Mouse (Mus musculus) bone marrow, adult 2 months (tissue): ENCODE measurements around the gene Cib1. TPM values are rescaled to one million over a fixed set of nuclear protein-coding genes. Genes with fewer than 3 reads are reported as not detected.

Experiments
- H3K27ac ChIP-seq: fragments of 200-500 bp; 2 replicates; pipeline ENCODE4 v1.5.1; 2012; ENCODE audit warnings: low read depth, mild to moderate bottlenecking, control low read depth, inconsistent platforms, low read length; ENCODE audit not compliant: control insufficient read depth, poor library complexity, insufficient read depth
- H3K4me1 ChIP-seq: fragments of 200-500 bp; 2 replicates; pipeline ENCODE4 v1.6.1; 2011; ENCODE audit warnings: low read length; ENCODE audit not compliant: control insufficient read depth, insufficient read depth
- H3K4me3 ChIP-seq: fragments of 200-500 bp; replicated peaks from 2 replicates; pipeline ENCODE3; 2011; ENCODE audit warnings: mild to moderate bottlenecking, low read depth, low read length, control low read depth; ENCODE audit not compliant: control insufficient read depth
- CTCF ChIP-seq: fragments of 200-500 bp; IDR thresholded peaks from 2 replicates; pipeline ENCODE4 v1.5.1; 2011; ENCODE audit warnings: low read length, control low read depth; ENCODE audit not compliant: control insufficient read depth, insufficient read depth
- POLR2A ChIP-seq: fragments of 200-500 bp; IDR thresholded peaks from 2 replicates; pipeline ENCODE4 v1.6.1; 2011; ENCODE audit warnings: low read depth, mild to moderate bottlenecking, control low read depth, low read length, borderline replicate concordance; ENCODE audit not compliant: control insufficient read depth
- WGBS: fragments of 180-500 bp; shearing (Covaris S2); methylation state at CpG from one replicate; pipeline ENCODE4 v1.1.7; 2018; 5-methylcytosine and 5-hydroxymethylcytosine counted together
- polyA plus RNA-seq: library from polyadenylated mRNA; stranded (reverse); fragments of >200 nt; gene quantifications from 2 replicates; pipeline ENCODE4 v1.2.4, GENCODE M21; 2011; ENCODE audit warnings: low replicate concordance; ENCODE audit not compliant: missing spikeins, insufficient read depth, insufficient read length

The Cib1 gene
- polyA plus RNA-seq, 1 experiment: 82.5 TPM

DNA sequence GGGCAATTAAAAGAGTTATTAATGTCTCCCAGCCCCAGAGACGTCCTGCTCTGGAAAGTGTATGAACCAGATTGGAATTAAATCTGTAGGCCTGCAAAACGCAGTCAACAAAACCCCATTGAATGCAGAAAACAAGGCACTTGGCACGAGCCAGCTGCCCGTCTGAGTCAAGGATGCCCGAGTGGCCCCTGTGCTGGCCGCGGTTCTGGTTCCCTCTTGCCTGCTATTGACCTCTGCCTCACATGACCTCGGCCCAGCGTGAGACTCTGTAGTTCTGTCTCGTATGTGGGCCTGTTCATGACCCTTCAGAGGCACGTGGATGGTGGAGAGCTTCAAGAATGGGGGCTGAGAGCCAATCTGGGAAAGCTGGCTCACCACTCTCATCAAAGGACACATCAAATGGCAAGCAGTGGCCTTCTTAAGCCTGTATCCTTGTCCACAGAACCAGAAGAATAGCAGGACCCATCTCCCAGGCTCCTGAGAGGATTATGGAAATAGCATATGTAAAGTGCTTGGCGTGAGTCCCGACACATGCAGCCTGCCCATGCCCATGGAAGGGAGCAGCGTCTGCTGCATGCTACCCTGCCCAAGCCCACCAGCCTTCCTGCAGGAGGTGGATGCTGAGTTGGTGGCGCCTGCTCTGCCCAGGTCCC, 30.6 kb downstream of the Cib1 start:
- TF ChIP-seq POLR2A (no peak), CTCF (no peak)
- H3K27ac ChIP-seq: no peak overlapping the region; the same call in 1 of the 2 replicates
- WGBS: 91% methylated on average over 15 of the region's 15 CpGs
- no peak overlapping the region for H3K4me3 ChIP-seq
- H3K4me1 ChIP-seq: peaks cover 41% of the 10 kb centered on the region

DNA sequence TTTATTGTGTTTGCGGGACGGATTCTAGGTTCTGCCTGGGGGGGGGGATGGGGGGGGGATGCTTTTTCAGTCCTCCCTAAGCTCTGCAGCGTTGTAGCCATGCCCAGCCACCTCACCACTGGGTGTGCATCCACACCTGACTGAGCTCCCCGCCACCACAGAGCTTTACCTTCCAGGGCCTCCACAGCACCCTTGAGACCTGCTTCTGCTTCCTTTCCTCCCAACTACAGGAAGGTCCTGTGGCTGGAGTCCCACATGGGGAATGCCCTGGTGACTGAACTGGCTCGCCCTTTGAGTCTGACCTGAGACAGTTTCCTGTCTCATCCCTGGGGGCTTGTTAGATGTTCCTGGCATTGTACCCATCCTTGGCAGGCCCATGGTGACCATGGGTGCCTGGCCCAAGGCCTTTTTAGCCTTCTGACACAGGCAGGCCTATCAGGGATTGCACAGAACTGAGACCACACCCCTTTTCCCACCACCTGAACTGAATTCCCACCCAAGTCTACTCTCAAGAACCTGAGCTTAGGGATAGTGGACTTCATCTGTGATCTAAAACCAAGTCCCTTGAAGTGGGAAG, 31.6 kb downstream of the Cib1 start:
- H3K27ac ChIP-seq: peak overlapping the region; percentile 49
- TF ChIP-seq CTCF: no peak
- 0 out of 2 replicates have a peak, but pooled peaks have one; percentile 5 for TF ChIP-seq POLR2A
- 61% methylated on average over 5 of the region's 5 CpGs for WGBS
- H3K4me1 ChIP-seq: peaks cover 36% of the 10 kb centered on the region
- peak overlapping the region; percentile 22 for H3K4me3 ChIP-seq

DNA sequence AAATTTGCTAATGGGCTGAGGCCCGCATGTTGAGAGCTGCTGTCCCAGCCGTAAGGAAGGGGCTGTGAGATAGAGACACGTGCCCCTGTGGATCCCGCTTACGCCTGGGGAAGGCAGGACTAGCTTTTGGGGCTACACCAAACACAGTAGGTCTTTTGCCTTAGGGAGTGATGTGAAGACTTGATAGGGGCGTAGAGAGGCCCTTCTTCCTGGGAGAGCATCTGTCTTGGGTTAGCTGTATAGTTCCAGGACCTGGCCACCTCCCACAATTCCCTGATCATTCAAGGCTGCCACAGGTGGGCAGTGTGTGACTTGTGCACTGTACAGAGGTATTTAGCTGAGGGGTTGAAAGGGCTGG, 32.0 kb downstream of the Cib1 start:
- no peak overlapping the region; the same call in 1 of the 2 replicates for H3K27ac ChIP-seq
- WGBS: 82% methylated on average over 6 of the region's 6 CpGs
- peaks cover 33% of the 10 kb centered on the region for H3K4me1 ChIP-seq
- peak overlapping the region; percentile 98 for H3K4me3 ChIP-seq
- TF ChIP-seq POLR2A (no peak), CTCF (no peak)

DNA sequence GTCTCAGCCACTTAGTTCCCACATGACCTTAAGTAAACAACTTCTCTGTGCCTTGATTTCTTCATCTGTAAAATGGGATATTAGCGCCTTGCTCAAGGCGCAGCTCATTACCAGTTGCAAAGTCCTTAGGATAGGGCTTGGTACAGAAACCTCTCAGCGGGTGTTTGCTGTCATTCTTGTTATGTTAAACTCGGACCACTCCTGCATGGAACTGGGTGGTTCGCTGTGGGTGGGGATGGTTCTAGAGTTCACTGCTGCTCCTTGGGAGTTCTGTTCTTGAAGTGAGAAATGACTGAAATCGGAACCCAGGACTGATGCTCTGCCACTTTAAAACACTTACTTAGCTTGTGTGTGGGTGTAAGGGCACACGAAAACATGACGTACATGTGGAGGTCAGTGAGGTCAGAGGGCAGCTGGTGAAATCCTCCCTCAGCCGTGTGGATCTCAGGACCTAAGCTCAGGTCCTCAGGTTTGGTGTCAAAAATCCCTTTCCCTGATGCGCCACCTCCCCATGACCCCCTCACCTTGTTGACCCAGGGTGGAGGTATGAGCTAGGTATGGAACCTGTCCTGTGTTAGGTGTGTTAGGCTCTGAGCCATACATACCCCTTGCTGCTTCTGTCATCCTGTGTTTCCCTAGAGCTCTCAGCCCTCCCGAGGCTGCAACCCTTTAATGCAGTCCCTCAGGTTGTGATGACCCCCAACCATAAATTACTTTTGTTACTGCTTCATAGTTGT, 32.6 kb downstream of the Cib1 start:
- Histone ChIP-seq H3K4me3 (peak overlapping the region; percentile 98), H3K27ac (peak overlapping the region; percentile 0; the same call in 1 of the 2 replicates), H3K4me1 (peaks cover 33% of the 10 kb centered on the region)
- WGBS: 76% methylated on average over 11 of the region's 11 CpGs
- TF ChIP-seq CTCF (no peak), POLR2A (no peak)

DNA sequence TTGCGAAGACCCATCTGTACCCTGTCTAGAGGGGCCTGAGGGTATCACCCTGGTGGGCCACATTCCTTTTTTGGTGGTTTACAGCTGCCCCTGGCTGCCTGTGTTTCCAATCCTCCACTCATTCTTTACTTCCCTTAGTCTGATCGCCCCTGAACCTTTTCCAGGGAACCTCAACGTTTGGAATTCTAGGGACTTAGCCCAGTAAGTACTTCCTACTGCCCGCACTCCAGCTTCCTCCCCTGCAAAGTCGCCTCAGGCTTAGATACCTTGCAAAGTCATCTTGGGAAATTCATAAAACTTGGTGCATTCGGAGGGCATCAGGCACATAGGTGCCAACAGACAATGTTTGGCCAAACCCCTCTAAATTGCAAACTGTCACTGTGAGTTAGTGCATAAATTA, 33.3 kb downstream of the Cib1 start:
- Histone ChIP-seq H3K4me1 (peaks cover 34% of the 10 kb centered on the region), H3K4me3 (peak overlapping the region; percentile 98), H3K27ac (peak overlapping the region; percentile 99)
- TF ChIP-seq CTCF (no peak), POLR2A (no peak)
- 10% methylated on average over 6 of the region's 6 CpGs for WGBS

DNA sequence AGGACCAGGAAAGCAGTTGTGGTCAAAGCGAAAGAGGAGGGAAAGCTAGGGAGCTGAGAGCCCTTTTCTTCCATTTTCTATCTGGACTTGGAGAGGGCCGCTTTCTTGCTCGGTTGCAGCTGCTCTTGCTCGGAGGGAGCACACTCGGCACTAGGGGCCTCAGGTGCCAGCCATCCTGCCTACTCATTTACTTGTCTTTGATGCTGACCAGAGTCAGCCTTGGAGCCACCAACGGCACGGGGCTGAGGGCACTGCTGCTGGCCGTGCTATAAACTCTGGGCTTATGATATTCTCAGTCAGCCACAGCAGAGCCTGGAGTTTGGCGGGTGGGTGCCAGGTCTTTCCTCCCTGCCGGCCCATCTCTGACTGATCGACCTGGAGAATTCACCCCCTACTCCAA, 33.8 kb downstream of the Cib1 start:
- peak; percentile 43; the same call in 1 of the 2 replicates for TF ChIP-seq POLR2A
- 0 out of 2 replicates have a peak, but pooled peaks have one; percentile 1 for TF ChIP-seq CTCF
- Histone ChIP-seq H3K4me1 (peaks cover 35% of the 10 kb centered on the region), H3K27ac (peak overlapping the region; percentile 99)

DNA sequence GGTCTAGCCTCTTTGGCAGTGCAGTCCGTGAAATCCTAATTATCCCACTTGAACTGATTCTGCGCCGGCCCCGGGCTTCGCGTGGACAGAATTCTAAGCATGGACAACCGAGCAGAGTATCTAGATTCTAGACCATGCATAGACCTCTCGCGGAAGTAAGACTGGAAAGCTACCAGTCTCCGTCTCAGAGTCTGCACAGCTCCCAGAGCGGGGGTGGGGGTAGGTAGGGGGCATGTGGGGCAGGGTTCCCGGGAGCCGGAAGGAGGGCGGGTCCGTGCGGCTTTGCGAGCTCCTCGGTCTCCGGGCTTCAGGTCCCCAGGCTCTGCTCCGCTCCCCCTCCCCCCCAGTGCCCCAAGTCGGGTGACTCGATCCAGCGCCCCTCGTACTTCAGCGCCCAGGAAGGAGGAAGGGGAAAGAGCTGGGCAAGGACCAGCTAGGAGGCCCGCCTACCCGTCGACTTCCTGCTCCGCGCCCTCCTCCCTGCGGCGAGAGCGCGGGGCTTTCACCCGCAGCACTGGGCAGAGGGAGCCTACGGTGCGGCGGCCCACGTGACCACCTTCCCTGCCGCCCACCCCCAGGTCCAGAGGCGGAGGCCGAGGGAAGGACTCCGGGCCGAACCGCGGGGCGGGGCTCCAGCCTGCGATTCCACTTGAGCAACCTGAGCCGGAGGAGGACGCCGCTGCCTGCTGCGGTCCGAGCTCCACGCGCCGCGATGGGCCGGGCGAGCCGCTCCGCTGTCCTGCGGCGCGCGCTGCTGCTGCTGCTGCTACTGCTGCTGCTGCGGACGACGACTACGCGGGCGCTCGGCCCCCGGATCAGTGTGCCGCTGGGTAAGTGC, 34.5 kb downstream of the Cib1 start:
- peak overlapping the region; percentile 99 for H3K27ac ChIP-seq
- peaks cover 32% of the 10 kb centered on the region for H3K4me1 ChIP-seq
- H3K4me3 ChIP-seq: peak overlapping the region; percentile 98
- under 1% methylated on average over 71 of the region's 74 CpGs for WGBS
- TF ChIP-seq POLR2A (peak; percentile 61; the same call in 1 of the 2 replicates), CTCF (no peak)

More for the DNA sequence above, 33.8 kb downstream of the Cib1 start:
- peak overlapping the region; percentile 98 for H3K4me3 ChIP-seq
- WGBS: under 1% methylated on average over 11 of the region's 11 CpGs
